In genomic region chr1:65178126-65178901, GRCm38 (mm10) we compare ENCODE assay signal across 8 mouse cellular contexts. TPM values are rescaled to one million over a fixed set of nuclear protein-coding genes. Genes with fewer than 3 reads are reported as not detected.
DNase-seq lines count a peak whose midpoint lies in the region; ATAC-seq and TF ChIP-seq lines count a peak whose summit lies in the region.

No protein-coding gene starts in this region.

- peak; percentile 31; the same call in 1 of the 2 replicates for TF ChIP-seq CTCF in bone marrow macrophage, adult 2 months (IDR thresholded peaks at IDR 0.05; ENCODE audit: low read depth, low read length)
- TF ChIP-seq CTCF in embryonic fibroblast, embryonic 13.5 days (IDR thresholded peaks at IDR 0.05; ENCODE audit: borderline replicate concordance, insufficient read depth, low read length) = peak; percentile 51; the same call in 1 of the 2 replicates

- peak; percentile 96 for DNase-seq in A20 (ENCODE audit: low read depth, low spot score)
- peak; percentile 97 for DNase-seq in heart, embryonic 10.5 days (ENCODE audit: low spot score)
- DNase-seq in liver = peak; percentile 95
- DNase-seq in spleen, postnatal 4 days (ENCODE audit: low spot score in 2 of 2) = peak; percentile 89 to 94

- H3K27me3 ChIP-seq in heart, embryonic 10.5 days (ENCODE audit: insufficient read depth, poor library complexity, severe bottlenecking) = no peaks in the 10 kb centered on the region
- H3K27me3 ChIP-seq in kidney, embryonic 15.5 days = no peaks in the 10 kb centered on the region

- 6% methylated on average over 27 of the region's 27 CpGs for WGBS in heart, embryonic 10.5 days
- 2% methylated on average over 27 of the region's 27 CpGs for WGBS in kidney, embryonic 15.5 days

- peak; percentile 91 for ATAC-seq in kidney, embryonic 15.5 days (replicated peaks; ENCODE audit: low FRiP score)
- ATAC-seq in monocyte, adult 5-6 weeks (replicated peaks; ENCODE audit: insufficient number of reproducible peaks, low FRiP score, low TSS enrichment, poor library complexity, severe bottlenecking) = peak; percentile 88

- peaks cover 20% of the 10 kb centered on the region for H3K4me1 ChIP-seq in bone marrow macrophage, adult 2 months (ENCODE audit: control insufficient read depth, insufficient read depth, low read length)
- H3K4me1 ChIP-seq in embryonic fibroblast, embryonic 13.5 days (ENCODE audit: control insufficient read depth, insufficient read depth, low read length) = no peaks in the 10 kb centered on the region
- peaks cover 8% of the 10 kb centered on the region; the same call in 1 of the 2 replicates for H3K4me1 ChIP-seq in heart, embryonic 10.5 days
- H3K4me1 ChIP-seq in kidney, embryonic 15.5 days = peaks cover 11% of the 10 kb centered on the region

- peak overlapping the region; percentile 74 for H3K9ac ChIP-seq in kidney, embryonic 15.5 days

- H3K27ac ChIP-seq in bone marrow macrophage, adult 2 months (ENCODE audit: insufficient read depth, low read depth, low read length) = peak overlapping the region; percentile 98
- peak overlapping the region; percentile 61 for H3K27ac ChIP-seq in embryonic fibroblast, embryonic 13.5 days (ENCODE audit: insufficient read depth, low read length)
- H3K27ac ChIP-seq in heart, embryonic 10.5 days = peak overlapping the region; percentile 94
- peak overlapping the region; percentile 98 for H3K27ac ChIP-seq in kidney, embryonic 15.5 days

- H3K4me2 ChIP-seq in kidney, embryonic 15.5 days = peak overlapping the region; percentile 79

- no peak for TF ChIP-seq POLR2A in bone marrow macrophage, adult 2 months (IDR thresholded peaks at IDR 0.05; ENCODE audit: borderline replicate concordance, low read depth, low read length)
- TF ChIP-seq POLR2A in embryonic fibroblast, embryonic 13.5 days (IDR thresholded peaks at IDR 0.05; ENCODE audit: low read depth, low read length) = peak; percentile 75; the same call in 1 of the 2 replicates

- no peaks in the 10 kb centered on the region for H3K9me3 ChIP-seq in heart, embryonic 10.5 days
- no peaks in the 10 kb centered on the region for H3K9me3 ChIP-seq in kidney, embryonic 15.5 days (replicated peaks)

- H3K36me3 ChIP-seq in heart, embryonic 10.5 days = peaks cover 14% of the 10 kb centered on the region
- peaks cover 14% of the 10 kb centered on the region; the same call in 1 of the 2 replicates for H3K36me3 ChIP-seq in kidney, embryonic 15.5 days

- H3K4me3 ChIP-seq in bone marrow macrophage, adult 2 months (ENCODE audit: insufficient read depth, low read length) = peak overlapping the region; percentile 85
- H3K4me3 ChIP-seq in embryonic fibroblast, embryonic 13.5 days (ENCODE audit: insufficient read depth, low read length) = peak overlapping the region; percentile 94
- peak overlapping the region; percentile 82 for H3K4me3 ChIP-seq in heart, embryonic 10.5 days
- H3K4me3 ChIP-seq in kidney, embryonic 15.5 days (replicated peaks) = peak overlapping the region; percentile 76

RNA-seq across cellular contexts. Expression of gene Idh1, which starts 8.0 kb away (rescaled TPM):
- polyA plus RNA-seq in bone marrow macrophage, adult 2 months (2012; ENCODE audit: insufficient read depth, insufficient read length, missing spikeins) = 242 and 261 TPM in 2 replicates
- 91.9 and 106 TPM in 2 replicates for polyA plus RNA-seq in embryonic fibroblast, embryonic 13.5 days (2011; ENCODE audit: insufficient read length, low read depth, missing spikeins)
- 92.2 and 111 TPM in 2 replicates for polyA plus RNA-seq in heart, embryonic 10.5 days (2016; fragmentation: Nextera tagmentation; extraction: Ambion mirVana)
- 231 and 232 TPM in 2 replicates for polyA plus RNA-seq in kidney, embryonic 15.5 days (2015; fragmentation: Nextera tagmentation; extraction: Ambion mirVana)
- 91.5 to 141 TPM (median 130 TPM) in 3 replicates for total RNA-seq in monocyte, adult 5-6 weeks (2017)

RNA-seq across cellular contexts. Expression of gene Pikfyve, which starts 8.2 kb away (rescaled TPM):
- polyA plus RNA-seq in bone marrow macrophage, adult 2 months (2012; ENCODE audit: insufficient read depth, insufficient read length, missing spikeins) = 35.0 and 37.5 TPM in 2 replicates
- 30.2 and 34.6 TPM in 2 replicates for polyA plus RNA-seq in embryonic fibroblast, embryonic 13.5 days (2011; ENCODE audit: insufficient read length, low read depth, missing spikeins)
- 8.4 and 9.5 TPM in 2 replicates for polyA plus RNA-seq in heart, embryonic 10.5 days (2016; fragmentation: Nextera tagmentation; extraction: Ambion mirVana)
- polyA plus RNA-seq in kidney, embryonic 15.5 days (2015; fragmentation: Nextera tagmentation; extraction: Ambion mirVana) = 10.5 and 13.1 TPM in 2 replicates
- total RNA-seq in monocyte, adult 5-6 weeks (2017) = 43.2 to 56.5 TPM (median 45.5 TPM) in 3 replicates

RNA-seq across cellular contexts. Expression of gene D630023F18Rik, which starts 55.3 kb away (rescaled TPM):
- 1.3 and 2.1 TPM in 2 replicates for polyA plus RNA-seq in bone marrow macrophage, adult 2 months (2012; ENCODE audit: insufficient read depth, insufficient read length, missing spikeins)
- polyA plus RNA-seq in embryonic fibroblast, embryonic 13.5 days (2011; ENCODE audit: insufficient read length, low read depth, missing spikeins) = 0.32 TPM in 1 of 2 replicates, not detected in the other
- polyA plus RNA-seq in heart, embryonic 10.5 days (2016; fragmentation: Nextera tagmentation; extraction: Ambion mirVana) = 0.12 and 0.31 TPM in 2 replicates
- 1.1 and 1.4 TPM in 2 replicates for polyA plus RNA-seq in kidney, embryonic 15.5 days (2015; fragmentation: Nextera tagmentation; extraction: Ambion mirVana)
- total RNA-seq in monocyte, adult 5-6 weeks (2017) = not detected in 3 replicates

RNA-seq across cellular contexts. Expression of gene Gm28845, which starts 59.0 kb away (rescaled TPM):
- polyA plus RNA-seq in bone marrow macrophage, adult 2 months (2012; ENCODE audit: insufficient read depth, insufficient read length, missing spikeins) = not detected in 2 replicates
- polyA plus RNA-seq in embryonic fibroblast, embryonic 13.5 days (2011; ENCODE audit: insufficient read length, low read depth, missing spikeins) = not detected in 2 replicates
- not detected in 2 replicates for polyA plus RNA-seq in heart, embryonic 10.5 days (2016; fragmentation: Nextera tagmentation; extraction: Ambion mirVana)
- polyA plus RNA-seq in kidney, embryonic 15.5 days (2015; fragmentation: Nextera tagmentation; extraction: Ambion mirVana) = not detected in 2 replicates
- total RNA-seq in monocyte, adult 5-6 weeks (2017) = not detected in 3 replicates

Comparison
In these comparisons a context has a peak if more than half of its experiments do, and no peak if none do; other contexts are left out.
1. Peak in every context shown above with its lines: DNase-seq, ATAC-seq, H3K4me3 ChIP-seq and H3K27ac ChIP-seq.